Mouse (Mus musculus) E14TG2a.4 (cell line): Measurements from ENCODE around the gene Gm5269.

Experiments
- CTCF ChIP-seq: conservative IDR thresholded peaks from 2 replicates; pipeline ENCODE4 v1.5.1; 2014; ENCODE audit warnings: low read length
- POU5F1 ChIP-seq: IDR thresholded peaks from 2 replicates; pipeline ENCODE4 v1.6.1; 2014; ENCODE audit warnings: low read length, borderline replicate concordance

DNA sequence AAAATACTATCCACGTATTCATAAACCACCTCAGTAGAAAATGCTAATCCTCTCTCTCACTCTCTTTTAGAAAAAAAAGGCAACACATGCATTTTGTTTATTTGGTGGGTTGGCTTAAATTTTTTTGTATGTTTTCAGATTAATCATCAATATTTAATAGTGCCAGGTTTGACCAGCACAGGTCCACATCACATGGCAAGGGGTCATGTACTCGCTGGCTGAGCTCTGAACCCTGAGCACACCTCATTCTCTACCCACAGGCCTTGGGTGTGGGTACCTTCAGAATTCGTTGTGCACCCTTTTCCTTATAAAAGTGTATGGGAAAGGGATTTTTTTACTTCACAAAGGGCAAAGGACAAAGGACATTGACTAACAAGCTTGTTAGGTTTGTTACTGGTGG, 14.1 kb upstream of the Gm5269 start:
- no peak for TF ChIP-seq CTCF
- TF ChIP-seq POU5F1 = no peak
